Mouse (Mus musculus): ENCODE data around the gene Cyp2b9.
"Not testable (repeated sequence)": the region's sequence is repeated elsewhere in the genome, so short reads cannot be mapped to it uniquely, and the experiment has no call there.

Cyp2b9 gene

GRCm38 (mm10) chr7:26173111-26173510 is at the start of gene Cyp2b9:
TSS of gene Cyp2b9 (plus strand) at chr7:26173411.
- CTCF ChIA-PET: not testable (repeated sequence)

- CTCF ChIA-PET: not testable (repeated sequence)
Measured at GRCm38 (mm10) chr7:26139623-26140022, 33.6 kb upstream of the Cyp2b9 start.

GRCm38 (mm10) chr7:26143657-26144056 is 29.6 kb upstream of the Cyp2b9 start:
- CTCF ChIA-PET: not testable (repeated sequence)

GRCm38 (mm10) chr7:26168765-26169536 is 4.3 kb upstream of the Cyp2b9 start:
- CTCF ChIA-PET: not testable (repeated sequence)

- CTCF ChIA-PET: no interaction called here
Measured at GRCm38 (mm10) chr7:26201083-26201482, 27.9 kb downstream of the Cyp2b9 start.

GRCm38 (mm10) chr7:26260034-26260433 is 86.8 kb downstream of the Cyp2b9 start, which contains the start of gene Vmn1r184:
TSS of gene Vmn1r184 (plus strand) at chr7:26260334.
- CTCF ChIA-PET: not testable (repeated sequence)
